ENCODE assay signal across 34 mouse cellular contexts in genomic region chr4:109477454-109477853, GRCm38 (mm10). TPM values are rescaled to one million over a fixed set of nuclear protein-coding genes. Genes with fewer than 3 reads are reported as not detected.
DNase-seq lines count a peak whose midpoint lies in the region; ATAC-seq lines count a peak whose summit lies in the region.
"Had no signal": no experiment of that assay in that cellular context is flagged by ENCODE, and none has a peak within 500 bp of the region (broad histone marks: within the 10 kb centered on the region; RNA-seq: fewer than 3 reads in every experiment).

No protein-coding gene starts in this region.

- H3K9ac ChIP-seq in liver, embryonic 13.5 days: no peak overlapping the region

- peak overlapping the region; percentile 70 for H3K4me2 ChIP-seq in liver, embryonic 13.5 days

- no peak overlapping the region for H3K27ac ChIP-seq in liver, embryonic 13.5 days

- intact Hi-C loops in gastrocnemius, postnatal 36 days (cut with DNase I): loop anchor here (5.0 kb wide), 1 partner anchor 35 kb away; no protein-coding TSS in a partner anchor

- peaks cover 7% of the 10 kb centered on the region for H3K27me3 ChIP-seq in liver, embryonic 13.5 days
- H3K27me3 ChIP-seq: embryonic facial prominence, embryonic 15.5 days; heart, embryonic 12.5 days; midbrain, embryonic 13.5 days; neural tube, embryonic 13.5 days had no signal

- DNase-seq in heart, adult 11 months: peak; percentile 51
- no peak for DNase-seq in heart, adult 18-20 months
- DNase-seq in liver, embryonic 13.5 days: no peak
- DNase-seq in liver: no peak
- peak; percentile 19 for DNase-seq in kidney, postnatal 10 days
- peak; percentile 5 for DNase-seq in naive thymus-derived CD4-positive, alpha-beta T cell, adult 2 months (ENCODE audit: low read depth)
- DNase-seq in gastrocnemius, postnatal 36 days: no peak
- DNase-seq: adrenal gland, adult 8-10 months; B cell, adult 2 months; heart, postnatal 10 days; layer of hippocampus, postnatal 36 days; lung, embryonic 14.5 days; thymus, adult 18-20 months; thymus, postnatal 36 days had no signal

- H3K9me3 ChIP-seq in liver, embryonic 13.5 days (replicated peaks): no peaks in the 10 kb centered on the region
- H3K9me3 ChIP-seq: embryonic facial prominence, embryonic 15.5 days; G1E; heart, embryonic 12.5 days; hindbrain, embryonic 10.5 days; midbrain, embryonic 13.5 days; neural tube, embryonic 13.5 days had no signal

- ATAC-seq in liver, embryonic 13.5 days (ENCODE audit: low read depth): no peak

- peaks cover 31% of the 10 kb centered on the region for H3K4me1 ChIP-seq in liver, embryonic 13.5 days (replicated peaks)

- peaks cover 4% of the 10 kb centered on the region for H3K36me3 ChIP-seq in liver, embryonic 13.5 days

- 79% methylated on average over 3 of the region's 3 CpGs for WGBS in liver, embryonic 13.5 days (ENCODE audit: insufficient replicate concordance)

- no peak overlapping the region for H3K4me3 ChIP-seq in liver, embryonic 13.5 days (replicated peaks)

RNA-seq across cellular contexts. Expression of gene Rnf11, which starts 7.1 kb away (rescaled TPM):
- 100 to 1,000 TPM in 1 of 2 experiments, 10 to 100 TPM in 1; 94.8 to 102 TPM for total RNA-seq in heart, adult 18-20 months (2021)
- polyA plus RNA-seq in liver, embryonic 13.5 days (2015; fragmentation: Nextera tagmentation; extraction: Ambion mirVana): 30.5 and 31.1 TPM in 2 replicates
- total RNA-seq in gastrocnemius, postnatal 36 days (2021): 100 to 1,000 TPM; 122 to 129 TPM

RNA-seq across cellular contexts. Expression of gene 4930522H14Rik, which starts 53.6 kb away (rescaled TPM):
- total RNA-seq in heart, adult 18-20 months (2021): not detected
- polyA plus RNA-seq in liver, embryonic 13.5 days (2015; fragmentation: Nextera tagmentation; extraction: Ambion mirVana): not detected in 2 replicates
- not detected for total RNA-seq in gastrocnemius, postnatal 36 days (2021)
- total RNA-seq: adrenal gland, adult 8-10 months; CH12.LX; gastrocnemius, adult 8-10 months; granulocyte monocyte progenitor cell, adult 5-6 weeks; heart, postnatal 10 days; layer of hippocampus, adult 8-10 months; layer of hippocampus, postnatal 36 days; left cerebral cortex, postnatal 10 days; megakaryocyte, adult 5-6 weeks had no signal
- polyA plus RNA-seq: activated CD4-positive, CD25-positive, alpha-beta regulatory T cell, adult 4 months; embryonic facial prominence, embryonic 15.5 days; forebrain, embryonic 14.5 days; frontal cortex, adult 2 months; G1E; heart, embryonic 12.5 days; hindbrain, embryonic 10.5 days; hindbrain, embryonic 16.5 days; intestine, embryonic 16.5 days; limb, embryonic 11.5 days; liver, embryonic 14.5 days; lung, embryonic 14.5 days; midbrain, embryonic 13.5 days; neural tube, embryonic 13.5 days; spleen, adult 2 months had no signal

Comparison
In these comparisons a context has a peak if more than half of its experiments do, and no peak if none do; other contexts are left out.
1. DNase-seq: peak in heart, adult 11 months (single experiment), kidney, postnatal 10 days (single experiment) and naive thymus-derived CD4-positive, alpha-beta T cell, adult 2 months (single experiment); none in heart, adult 18-20 months (0 of 2), liver, embryonic 13.5 days (single experiment), liver (single experiment) and gastrocnemius, postnatal 36 days (0 of 2).